Mouse (Mus musculus) cortical plate, adult 2 months (tissue): ENCODE measurements around the gene Mef2d.

Experiments used
- CTCF ChIP-seq: fragments of 200-500 bp; IDR thresholded peaks from 2 replicates; pipeline ENCODE4 v1.5.1; 2011; ENCODE audit warnings: mild to moderate bottlenecking, control low read depth, low read length; ENCODE audit not compliant: insufficient read depth; ENCODE audit errors: extremely low read depth
- POLR2A ChIP-seq: fragments of 200-500 bp; IDR thresholded peaks from 2 replicates; pipeline ENCODE4 v1.6.1; 2011; ENCODE audit warnings: mild to moderate bottlenecking, low read length, control low read depth; ENCODE audit not compliant: insufficient read depth; ENCODE audit errors: extremely low read depth

DNA sequence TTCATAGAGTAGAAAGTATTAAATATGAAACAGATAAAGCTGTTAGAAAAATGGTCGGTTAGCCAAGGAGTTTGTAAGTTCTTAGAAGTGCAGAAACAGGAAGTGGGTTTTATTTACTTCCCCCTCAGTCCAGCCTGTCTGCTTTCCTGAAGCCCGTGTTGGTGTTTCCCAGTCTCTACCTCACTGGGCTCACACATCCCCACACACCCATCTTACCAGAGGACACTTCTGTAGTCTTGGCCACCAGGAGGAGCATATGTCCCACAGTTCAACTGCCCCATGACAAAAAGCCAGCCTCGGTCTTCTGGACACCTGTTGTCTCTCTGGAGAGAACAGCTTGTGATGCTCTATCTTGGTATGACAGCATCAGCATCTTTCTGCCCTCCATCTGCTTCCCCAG, 49.0 kb downstream of the Mef2d start:
- no peak for TF ChIP-seq CTCF
- TF ChIP-seq POLR2A, result no peak
